Mouse (Mus musculus) c-Kit-positive CD71-negative TER-119-negative erythroid progenitor cells, embryonic 14.5 days (primary cell): Measurements from ENCODE around the gene Gm13276.
"Not testable (repeated sequence)": the region's sequence is repeated elsewhere in the genome, so short reads cannot be mapped to it uniquely, and the experiment has no call there.

Source experiments
- DNase-seq: peaks from one replicate; pipeline ENCODE4 v3.0.0-alpha.2; 2013; ENCODE audit warnings: low read depth

Gm13276 gene

DNA sequence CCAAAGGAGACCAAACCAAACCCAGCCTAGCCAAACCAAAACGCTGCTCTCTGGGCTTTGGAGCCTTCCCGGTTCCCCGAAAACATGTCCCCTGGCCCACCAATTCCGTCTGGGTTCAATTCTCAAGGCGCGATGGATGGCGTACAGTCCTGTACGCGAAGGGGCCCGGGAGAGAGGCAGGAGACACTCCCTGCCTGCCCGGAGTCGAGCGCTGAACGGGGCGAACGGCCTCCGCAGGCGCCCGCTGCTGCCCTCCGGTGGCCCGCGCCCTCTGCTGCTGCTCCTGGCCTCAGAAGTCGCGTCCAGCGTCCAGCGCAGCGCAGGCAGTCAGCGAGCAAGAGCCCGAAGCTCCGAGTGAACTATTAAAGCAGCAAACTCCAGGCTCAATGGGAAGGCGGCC lies 3.2 kb upstream of the Gm13276 start:
- DNase-seq: not testable (repeated sequence)

- not testable (repeated sequence) for DNase-seq
Measured at GRCm38 (mm10) chr4:88788402-88788801, 2.9 kb downstream of the Gm13276 start, which contains the start of gene Gm13277. Gene Gm13277, plus strand, starts transcription at chr4:88788632.

DNA sequence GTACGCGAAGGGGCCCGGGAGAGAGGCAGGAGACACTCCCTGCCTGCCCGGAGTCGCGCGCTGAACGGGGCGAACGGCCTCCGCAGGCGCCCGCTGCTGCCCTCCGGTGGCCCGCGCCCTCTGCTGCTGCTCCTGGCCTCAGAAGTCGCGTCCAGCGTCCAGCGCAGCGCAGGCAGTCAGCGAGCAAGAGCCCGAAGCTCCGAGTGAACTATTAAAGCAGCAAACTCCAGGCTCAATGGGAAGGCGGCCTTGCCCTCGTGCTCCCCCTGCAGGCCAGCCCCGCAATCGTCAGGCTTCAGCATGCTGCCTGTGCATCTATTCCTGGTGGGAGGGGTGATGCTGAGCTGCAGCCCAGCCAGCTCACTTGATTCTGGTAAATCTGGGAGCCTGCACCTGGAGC lies 5.7 kb downstream of the Gm13276 start, which contains the start of gene Gm13278:
Gm13278 (plus strand) TSS at position 301 of the 400 bp plus-strand sequence.
- not testable (repeated sequence) for DNase-seq

- not testable (repeated sequence) for DNase-seq
Measured at GRCm38 (mm10) chr4:88793936-88794675, 8.6 kb downstream of the Gm13276 start, which contains the start of gene Gm13275. Gene Gm13275, plus strand, starts transcription at chr4:88794487.

DNA sequence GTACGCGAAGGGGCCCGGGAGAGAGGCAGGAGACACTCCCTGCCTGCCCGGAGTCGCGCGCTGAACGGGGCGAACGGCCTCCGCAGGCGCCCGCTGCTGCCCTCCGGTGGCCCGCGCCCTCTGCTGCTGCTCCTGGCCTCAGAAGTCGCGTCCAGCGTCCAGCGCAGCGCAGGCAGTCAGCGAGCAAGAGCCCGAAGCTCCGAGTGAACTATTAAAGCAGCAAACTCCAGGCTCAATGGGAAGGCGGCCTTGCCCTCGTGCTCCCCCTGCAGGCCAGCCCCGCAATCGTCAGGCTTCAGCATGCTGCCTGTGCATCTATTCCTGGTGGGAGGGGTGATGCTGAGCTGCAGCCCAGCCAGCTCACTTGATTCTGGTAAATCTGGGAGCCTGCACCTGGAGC lies 11.6 kb downstream of the Gm13276 start, which contains the start of gene Gm13279:
Gm13279 (plus strand) TSS at position 301 of the 400 bp plus-strand sequence.
- not testable (repeated sequence) for DNase-seq

DNA sequence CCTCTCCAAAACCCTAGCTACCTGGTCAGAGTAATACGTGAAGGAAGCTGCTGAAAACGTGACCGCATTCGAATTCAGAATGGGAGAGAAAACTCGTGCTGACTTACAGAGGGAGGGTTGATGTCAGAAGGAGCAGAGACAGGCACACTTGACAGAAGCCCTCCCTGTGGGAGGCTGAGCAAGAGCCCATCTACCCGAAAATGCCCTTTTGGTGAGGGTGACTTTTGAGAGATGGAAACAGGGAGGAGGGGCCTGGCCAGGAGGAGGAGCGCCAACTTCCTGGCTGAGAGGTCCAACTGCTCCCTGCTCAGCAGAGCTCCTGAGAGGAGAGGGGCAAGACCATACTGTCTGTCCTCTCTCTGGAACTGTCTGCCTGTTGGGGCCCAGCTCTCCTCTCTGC lies 13.9 kb downstream of the Gm13276 start, which contains the start of gene Gm13285:
Gm13285 (plus strand) TSS at position 301 of the 400 bp plus-strand sequence.
- not testable (repeated sequence) for DNase-seq

DNA sequence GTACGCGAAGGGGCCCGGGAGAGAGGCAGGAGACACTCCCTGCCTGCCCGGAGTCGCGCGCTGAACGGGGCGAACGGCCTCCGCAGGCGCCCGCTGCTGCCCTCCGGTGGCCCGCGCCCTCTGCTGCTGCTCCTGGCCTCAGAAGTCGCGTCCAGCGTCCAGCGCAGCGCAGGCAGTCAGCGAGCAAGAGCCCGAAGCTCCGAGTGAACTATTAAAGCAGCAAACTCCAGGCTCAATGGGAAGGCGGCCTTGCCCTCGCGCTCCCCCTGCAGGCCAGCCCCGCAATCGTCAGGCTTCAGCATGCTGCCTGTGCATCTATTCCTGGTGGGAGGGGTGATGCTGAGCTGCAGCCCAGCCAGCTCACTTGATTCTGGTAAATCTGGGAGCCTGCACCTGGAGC lies 17.4 kb downstream of the Gm13276 start, which contains the start of gene Gm13287:
Gm13287 (plus strand) TSS at position 301 of the 400 bp plus-strand sequence.
- DNase-seq: not testable (repeated sequence)

- DNase-seq: not testable (repeated sequence)
Measured at GRCm38 (mm10) chr4:88805231-88805630, 19.7 kb downstream of the Gm13276 start, which contains the start of gene Gm13288. Gene Gm13288, plus strand, starts transcription at chr4:88805531.

DNA sequence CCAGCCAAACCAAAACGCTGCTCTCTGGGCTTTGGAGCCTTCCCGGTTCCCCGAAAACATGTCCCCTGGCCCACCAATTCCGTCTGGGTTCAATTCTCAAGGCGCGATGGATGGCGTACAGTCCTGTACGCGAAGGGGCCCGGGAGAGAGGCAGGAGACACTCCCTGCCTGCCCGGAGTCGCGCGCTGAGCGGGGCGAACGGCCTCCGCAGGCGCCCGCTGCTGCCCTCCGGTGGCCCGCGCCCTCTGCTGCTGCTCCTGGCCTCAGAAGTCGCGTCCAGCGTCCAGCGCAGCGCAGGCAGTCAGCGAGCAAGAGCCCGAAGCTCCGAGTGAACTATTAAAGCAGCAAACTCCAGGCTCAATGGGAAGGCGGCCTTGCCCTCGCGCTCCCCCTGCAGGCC lies 20.3 kb downstream of the Gm13276 start:
- DNase-seq: not testable (repeated sequence)

DNA sequence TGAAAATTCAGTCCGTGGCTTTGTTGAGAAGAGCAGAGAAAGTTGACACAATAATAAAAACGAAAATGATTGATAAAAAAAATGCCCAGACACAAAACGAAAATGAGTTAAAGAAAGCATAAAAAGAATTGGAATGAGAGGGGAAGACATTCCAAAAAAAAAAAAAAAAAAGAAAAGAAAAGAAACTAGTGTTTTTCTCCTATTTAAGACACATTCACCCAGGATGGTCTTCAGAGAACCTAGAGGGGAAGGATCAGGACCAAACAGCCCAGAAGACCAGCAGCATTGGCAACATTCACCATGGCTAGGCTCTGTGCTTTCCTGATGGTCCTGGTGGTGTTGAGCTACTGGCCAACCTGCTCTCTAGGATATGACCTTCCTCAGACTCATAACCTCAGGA lies 30.4 kb downstream of the Gm13276 start, which contains the start of gene Ifna7:
Ifna7 (plus strand) TSS at position 301 of the 400 bp plus-strand sequence.
- no peak for DNase-seq

- DNase-seq: no peak
Measured at GRCm38 (mm10) chr4:88819659-88820058, 34.1 kb downstream of the Gm13276 start, which contains the start of gene Ifna11. Gene Ifna11, plus strand, starts transcription at chr4:88819959.

- no peak for DNase-seq
Measured at GRCm38 (mm10) chr4:88822995-88823394, 37.5 kb downstream of the Gm13276 start.

- not testable (repeated sequence) for DNase-seq
Measured at GRCm38 (mm10) chr4:88827116-88827515, 41.6 kb downstream of the Gm13276 start, which contains the start of gene Ifna6. Gene Ifna6, plus strand, starts transcription at chr4:88827416.

DNA sequence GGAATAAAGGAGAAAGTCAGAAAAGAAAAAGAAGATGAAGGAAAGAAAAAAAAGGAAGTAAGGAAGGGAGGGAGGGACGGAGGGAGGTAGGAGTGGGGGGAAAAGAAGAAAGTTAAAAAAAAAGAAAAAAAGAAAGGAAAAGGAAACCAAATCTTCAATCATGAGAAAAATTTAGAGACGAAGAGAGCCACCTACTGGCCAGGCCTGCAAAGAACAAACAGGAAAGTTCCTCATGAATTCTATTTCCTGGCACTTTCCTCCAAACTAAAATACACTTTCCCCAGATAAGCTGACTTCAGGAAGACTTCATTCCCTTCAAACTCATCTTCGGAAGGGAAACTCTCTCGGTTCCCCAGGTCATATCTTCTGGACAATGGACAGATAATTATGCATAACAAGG lies 45.0 kb downstream of the Gm13276 start:
- DNase-seq: no peak

- not testable (repeated sequence) for DNase-seq
Measured at GRCm38 (mm10) chr4:88835225-88835624, 49.7 kb downstream of the Gm13276 start, which contains the start of gene Ifna5. Gene Ifna5, plus strand, starts transcription at chr4:88835525.
